9 mouse cellular contexts compared by ENCODE assay signal in genomic region chr11:95119990-95120632, GRCm38 (mm10). TPM values are rescaled to one million over a fixed set of nuclear protein-coding genes. Genes with fewer than 3 reads are reported as not detected.
A peak's percentile ranks its signal among the peaks of the same experiment; 100 is the strongest.
DNase-seq lines count a peak whose midpoint lies in the region; ATAC-seq lines count a peak whose summit lies in the region.
"Had no signal": no experiment of that assay in that cellular context is flagged by ENCODE, and none has a peak within 500 bp of the region (broad histone marks: within the 10 kb centered on the region; RNA-seq: fewer than 3 reads in every experiment).

Gene Dlx3 (plus strand): TSS chr11:95120119.

- intact Hi-C loops in left cerebral cortex, postnatal 4 days (cut with DNase I), result loop anchor here (5.0 to 10.0 kb wide), 2 partner anchors 112 to 405 kb away; no protein-coding TSS in a partner anchor
- intact Hi-C loops in left cerebral cortex, postnatal 36 days (cut with DNase I), result loop anchor here (5.0 kb wide), 1 partner anchor 402 kb away; no protein-coding TSS in a partner anchor

- H3K4me2 ChIP-seq in hindbrain, embryonic 13.5 days, result peak within 1 kb of the TSS; percentile 77
- H3K4me2 ChIP-seq in midbrain, embryonic 11.5 days, result peak within 1 kb of the TSS; percentile 67

- DNase-seq in left cerebral cortex, postnatal 4 days, result peak; percentile 57
- DNase-seq in left cerebral cortex, postnatal 36 days (ENCODE audit: low spot score in 2 of 2), result no peak
- DNase-seq in embryonic facial prominence, embryonic 10.5 days (ENCODE audit: low spot score), result peak; percentile 90
- DNase-seq in midbrain, embryonic 11.5 days (ENCODE audit: low spot score, missing footprints), result peak; percentile 96
- DNase-seq in urinary bladder, postnatal 25 days (ENCODE audit: low spot score), result no peak
- DNase-seq in spleen, postnatal 36 days (ENCODE audit: low spot score in 2 of 2), result no peak

- peak; percentile 59 for ATAC-seq in hindbrain, embryonic 13.5 days (ENCODE audit: low FRiP score)
- peak; percentile 54 for ATAC-seq in midbrain, embryonic 11.5 days (ENCODE audit: low FRiP score)
- ATAC-seq in CD4-positive, CD25-positive, alpha-beta regulatory T cell, adult 4 months, result no peak

- H3K9me3 ChIP-seq in embryonic facial prominence, embryonic 10.5 days, result no peaks in the 10 kb centered on the region
- H3K9me3 ChIP-seq in hindbrain, embryonic 13.5 days, result no peaks in the 10 kb centered on the region
- H3K9me3 ChIP-seq in midbrain, embryonic 11.5 days (ENCODE audit: control insufficient read depth, low read length), result no peaks in the 10 kb centered on the region
- H3K9me3 ChIP-seq: megakaryocyte, embryonic 14.5 days had no signal

- H3K27ac ChIP-seq in embryonic facial prominence, embryonic 10.5 days (replicated peaks), result peak within 1 kb of the TSS; percentile 84
- H3K27ac ChIP-seq in hindbrain, embryonic 13.5 days, result no peak within 1 kb of the TSS
- H3K27ac ChIP-seq in midbrain, embryonic 11.5 days (ENCODE audit: low read depth, low read length), result no peak within 1 kb of the TSS

- peaks cover 19% of the 10 kb centered on the region for H3K36me3 ChIP-seq in embryonic facial prominence, embryonic 10.5 days (replicated peaks)
- H3K36me3 ChIP-seq in hindbrain, embryonic 13.5 days, result no peaks in the 10 kb centered on the region
- H3K36me3 ChIP-seq in midbrain, embryonic 11.5 days (ENCODE audit: control insufficient read depth, insufficient read depth, low read length), result no peaks in the 10 kb centered on the region

- WGBS in embryonic facial prominence, embryonic 10.5 days, result under 1% methylated on average over 55 of the region's 55 CpGs
- WGBS in hindbrain, embryonic 13.5 days, result 1% methylated on average over 52 of the region's 55 CpGs
- WGBS in midbrain, embryonic 11.5 days, result under 1% methylated on average over 55 of the region's 55 CpGs

- H3K9ac ChIP-seq in hindbrain, embryonic 13.5 days, result peak within 1 kb of the TSS; percentile 62
- peak within 1 kb of the TSS; percentile 40; the same call in 1 of the 2 replicates for H3K9ac ChIP-seq in midbrain, embryonic 11.5 days (ENCODE audit: low read length)

- H3K4me1 ChIP-seq in embryonic facial prominence, embryonic 10.5 days, result peaks cover 57% of the 10 kb centered on the region
- peaks cover 28% of the 10 kb centered on the region for H3K4me1 ChIP-seq in hindbrain, embryonic 13.5 days (replicated peaks)
- H3K4me1 ChIP-seq in midbrain, embryonic 11.5 days (ENCODE audit: control insufficient read depth, insufficient read depth, low read length), result peaks cover 12% of the 10 kb centered on the region

- peak within 1 kb of the TSS; percentile 67 for H3K4me3 ChIP-seq in embryonic facial prominence, embryonic 10.5 days
- H3K4me3 ChIP-seq in hindbrain, embryonic 13.5 days, result peak within 1 kb of the TSS; percentile 43
- peak within 1 kb of the TSS; percentile 36 for H3K4me3 ChIP-seq in midbrain, embryonic 11.5 days (ENCODE audit: low read depth, low read length)
- H3K4me3 ChIP-seq: megakaryocyte, embryonic 14.5 days had no signal

- peaks cover 81% of the 10 kb centered on the region for H3K27me3 ChIP-seq in embryonic facial prominence, embryonic 10.5 days (replicated peaks; ENCODE audit: low read depth, poor library complexity, severe bottlenecking)
- H3K27me3 ChIP-seq in hindbrain, embryonic 13.5 days, result peaks cover 80% of the 10 kb centered on the region
- H3K27me3 ChIP-seq in midbrain, embryonic 11.5 days (ENCODE audit: control insufficient read depth, insufficient read depth, low read length), result peaks cover 76% of the 10 kb centered on the region

RNA-seq across cellular contexts. Expression of gene Dlx3, which starts in this region (rescaled TPM):
- not detected for total RNA-seq in left cerebral cortex, postnatal 4 days (2021)
- total RNA-seq in left cerebral cortex, postnatal 36 days (2021), result not detected
- 29.8 and 31.3 TPM in 2 replicates for polyA plus RNA-seq in embryonic facial prominence, embryonic 10.5 days (2016; fragmentation: Nextera tagmentation; extraction: Ambion mirVana)
- polyA plus RNA-seq in hindbrain, embryonic 13.5 days (2015; fragmentation: Nextera tagmentation; extraction: Ambion mirVana), result 0.44 and 0.49 TPM in 2 replicates
- polyA plus RNA-seq in midbrain, embryonic 11.5 days (2014; fragmentation: Nextera tagmentation; extraction: Ambion mirVana), result 0.59 and 0.65 TPM in 2 replicates
- under 1 TPM in 1 of 2 experiments, not detected in 1; 0.20 TPM for polyA plus RNA-seq in CD4-positive, CD25-positive, alpha-beta regulatory T cell, adult 4 months (2017; shearing (Covaris generic))

Comparison
In these comparisons a context has a peak if more than half of its experiments do, and no peak if none do; other contexts are left out.
1. RNA of gene Dlx3 (polyA plus RNA-seq): 29.8 to 31.3 TPM in embryonic facial prominence, embryonic 10.5 days; 0.59 to 0.65 TPM in midbrain, embryonic 11.5 days, 0.44 to 0.49 TPM in hindbrain, embryonic 13.5 days and 0.20 TPM in CD4-positive, CD25-positive, alpha-beta regulatory T cell, adult 4 months; every median in the first group is over 10 times any median in the second.
2. Peak in DNase-seq in left cerebral cortex, postnatal 4 days; RNA of the gene not detected or under 1 TPM.
3. Peak in ATAC-seq, H3K4me3 ChIP-seq, H3K9ac ChIP-seq and H3K4me2 ChIP-seq in hindbrain, embryonic 13.5 days; RNA of the gene not detected or under 1 TPM.
4. Peak in DNase-seq, ATAC-seq, H3K4me3 ChIP-seq, H3K9ac ChIP-seq and H3K4me2 ChIP-seq in midbrain, embryonic 11.5 days; RNA of the gene not detected or under 1 TPM.
5. Peak in every context shown above with its lines, with median percentiles within 50 percentile points of each other: H3K4me3 ChIP-seq.